Mouse (Mus musculus) cerebellum, adult 8-10 months (tissue): ENCODE measurements at regions not wholly inside any gene's neighbourhood (a gene's known extent, or its start where the extent isn't known, plus 50 kb on each side); places are given as distances from the start of the nearest gene placed in this dataset.

Source experiments
- DNase-seq: peaks from one replicate; pipeline ENCODE4 v3.0.0; 2022

DNA sequence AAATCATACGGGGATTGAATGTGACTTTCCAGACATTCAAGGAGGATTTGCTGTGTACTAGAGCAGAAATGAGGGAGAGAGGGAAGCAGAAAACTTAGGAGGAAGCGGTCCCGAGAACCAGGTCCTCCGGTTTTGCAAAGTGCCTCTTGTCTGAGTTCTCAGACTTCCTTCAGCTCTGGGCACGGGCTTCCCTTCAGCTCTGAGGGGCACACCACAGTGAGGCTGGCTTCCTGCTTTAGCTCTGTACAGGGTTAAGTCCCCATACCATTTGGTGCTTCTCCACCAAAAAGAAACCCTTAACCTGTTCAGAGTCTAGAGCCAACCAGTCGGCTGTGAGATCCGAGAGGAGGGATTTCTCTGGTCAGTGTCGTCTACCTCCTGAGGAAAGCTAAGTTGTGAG is 167.8 kb upstream of the Sh3bp4 start:
- no peak for DNase-seq

DNA sequence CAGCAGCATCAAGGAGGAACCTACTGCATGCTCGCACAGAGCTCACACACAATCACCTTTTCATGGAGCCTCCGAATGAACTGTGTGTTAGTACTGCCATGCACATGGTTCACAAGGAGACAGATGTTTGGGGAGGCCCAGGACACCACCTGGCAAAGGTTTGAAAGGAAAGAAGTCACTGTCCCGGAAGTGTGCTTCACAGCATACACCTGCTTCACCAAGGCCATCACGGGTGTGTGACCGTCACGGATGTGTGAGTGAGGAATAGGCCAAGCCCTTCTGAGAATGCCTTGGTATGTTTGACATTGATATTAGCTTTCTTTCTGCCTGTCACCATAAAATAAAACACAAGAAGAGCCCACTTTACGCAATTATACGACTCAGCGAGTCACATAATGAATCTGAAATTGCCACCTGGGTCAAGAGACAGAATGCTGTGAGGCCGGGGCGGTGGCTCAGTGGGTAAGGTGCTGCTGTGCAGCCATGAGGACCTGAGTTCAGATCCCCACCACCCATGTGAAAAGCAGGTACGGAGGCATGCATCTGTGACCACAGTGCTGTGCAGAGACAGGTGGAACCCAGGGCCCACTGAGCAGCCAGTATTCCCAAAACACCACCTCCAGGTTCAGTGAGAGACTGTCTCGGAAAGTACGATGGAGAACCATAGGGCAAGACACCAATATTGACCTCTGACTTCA is 162.3 kb upstream of the Sh3bp4 start:
- no peak for DNase-seq

DNA sequence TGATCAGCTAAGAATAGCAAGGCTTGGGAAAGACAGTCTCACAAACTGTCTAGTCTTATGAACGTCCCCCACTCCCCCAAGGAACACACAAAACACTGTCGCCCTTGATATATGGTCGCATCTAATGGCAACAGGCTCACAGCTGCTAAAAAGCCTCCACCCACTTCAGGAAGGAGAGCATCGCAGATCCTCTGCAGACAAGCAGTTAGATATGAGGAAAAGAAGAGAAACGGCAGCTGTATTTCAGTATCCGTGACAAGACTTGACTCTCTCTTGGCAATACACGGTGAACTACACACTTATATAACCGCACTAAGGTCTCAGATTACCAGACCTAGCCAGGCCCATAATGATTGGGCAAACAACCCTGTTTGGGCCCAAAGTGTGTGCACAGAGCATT is 161.5 kb upstream of the Sh3bp4 start:
- no peak for DNase-seq

DNA sequence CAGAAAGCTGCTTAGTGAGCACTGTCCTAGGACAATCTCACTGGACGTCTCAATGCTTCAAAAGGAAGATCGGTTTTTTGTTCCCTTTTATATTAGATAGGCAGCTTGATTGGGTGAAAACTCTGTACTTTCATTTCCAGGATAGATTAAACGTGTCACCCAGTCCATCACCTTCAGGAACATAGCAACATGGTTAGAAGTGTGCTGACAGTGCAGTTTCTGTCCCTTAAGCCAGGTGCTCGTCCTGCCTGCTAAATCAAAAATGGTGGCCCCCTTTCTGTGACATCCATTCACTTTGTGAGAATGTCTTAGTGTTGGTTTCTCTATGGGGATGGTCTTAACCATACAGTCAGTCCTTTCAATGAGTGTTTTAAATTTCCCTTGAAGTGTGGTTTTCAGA is 160.9 kb upstream of the Sh3bp4 start:
- DNase-seq, result no peak

DNA sequence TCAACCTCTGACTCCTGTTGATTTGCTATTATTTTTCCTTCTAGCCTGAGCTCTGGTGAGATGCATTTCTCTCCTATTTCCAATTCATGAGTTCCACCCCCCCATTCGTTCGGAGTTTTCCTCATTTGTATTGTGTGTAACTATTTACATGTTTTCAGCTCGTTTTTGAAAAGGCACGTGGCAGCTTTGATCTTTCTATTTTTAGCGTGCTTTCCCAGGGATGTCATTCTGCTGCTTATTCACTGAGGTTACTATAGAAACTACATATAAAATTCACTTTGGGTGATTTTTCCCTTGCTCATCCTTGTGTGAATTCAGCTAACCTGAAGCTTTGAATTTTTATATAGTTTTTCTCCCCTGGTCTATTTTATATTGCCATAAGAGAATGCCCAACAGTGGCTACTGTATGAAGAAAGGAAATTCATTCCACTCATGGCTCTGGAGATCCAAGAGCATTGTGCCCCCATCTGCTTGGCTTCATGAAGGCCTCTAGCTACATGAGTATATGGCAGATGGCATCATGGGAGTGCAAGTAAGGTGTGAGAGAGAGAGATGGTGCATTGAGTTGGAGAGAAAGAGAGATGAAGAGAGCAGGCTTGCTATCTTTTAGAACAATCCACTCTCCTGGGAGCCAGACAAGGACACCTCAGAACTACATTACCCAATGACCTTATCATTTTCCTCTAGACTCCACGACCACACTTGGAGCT is 160.2 kb upstream of the Sh3bp4 start:
- DNase-seq, result no peak

DNA sequence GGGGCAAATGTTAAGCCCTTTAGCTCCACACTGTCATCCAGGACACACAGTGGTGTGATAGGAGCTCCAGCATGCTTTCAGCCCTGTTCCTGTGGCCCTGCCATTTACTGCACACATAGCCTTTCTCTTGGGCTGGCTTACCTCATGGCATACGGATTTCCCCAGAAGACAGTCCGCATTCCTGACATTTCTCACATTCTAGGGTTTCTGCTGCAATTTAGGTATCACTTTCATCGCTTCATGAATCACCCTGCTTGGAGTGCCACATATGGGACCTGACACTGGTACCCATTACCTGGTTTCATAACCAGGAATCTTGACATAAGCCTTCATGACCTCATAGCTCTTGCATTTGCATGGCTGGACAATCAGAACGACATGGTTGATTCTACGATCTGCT is 158.5 kb upstream of the Sh3bp4 start:
- DNase-seq, result no peak

DNA sequence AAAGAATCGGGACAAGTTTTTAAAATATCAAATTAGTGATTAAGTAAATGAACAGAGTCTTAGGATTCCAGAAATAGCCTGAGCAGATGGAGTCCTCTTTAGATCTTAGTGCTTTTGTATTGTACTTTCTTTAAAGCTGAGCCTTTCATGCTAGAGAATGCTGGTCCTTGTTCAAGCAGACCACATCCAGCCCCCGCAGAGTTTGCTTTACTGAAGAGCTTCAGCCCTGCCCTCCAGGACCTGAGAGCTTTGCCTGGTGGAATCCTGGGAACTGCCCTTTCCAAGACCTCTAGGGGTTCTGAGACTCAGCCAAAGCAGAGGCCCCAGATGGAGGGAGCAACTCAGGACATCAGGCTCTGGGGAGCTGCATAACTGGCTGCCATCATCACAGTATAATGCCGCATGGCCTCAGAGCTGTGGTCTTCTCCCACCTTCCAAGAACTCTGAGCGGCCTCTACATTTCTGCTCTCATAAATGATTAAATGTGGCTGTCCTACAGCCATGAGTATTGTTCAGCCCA is 153.6 kb upstream of the Sh3bp4 start:
- DNase-seq, result no peak

DNA sequence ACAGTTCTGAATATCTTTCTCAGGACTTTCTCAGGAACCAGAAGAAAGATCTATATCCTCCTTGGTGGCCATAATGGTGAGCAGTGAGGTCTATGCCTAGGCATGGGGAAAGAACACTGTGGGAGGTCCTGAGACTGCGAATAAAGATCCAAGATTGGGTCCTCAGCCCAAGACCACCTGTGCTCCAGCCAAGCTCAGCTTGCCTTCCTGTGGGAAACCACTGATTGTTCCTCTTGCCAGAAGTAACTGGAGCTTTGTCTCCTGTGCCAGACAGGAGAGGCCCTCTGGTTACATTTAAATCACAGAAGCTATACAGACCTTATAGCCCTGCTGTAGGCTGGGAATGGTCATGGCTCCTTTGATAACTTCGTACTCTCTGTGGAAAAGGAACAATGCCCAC is 148.8 kb upstream of the Sh3bp4 start:
- DNase-seq, result no peak

DNA sequence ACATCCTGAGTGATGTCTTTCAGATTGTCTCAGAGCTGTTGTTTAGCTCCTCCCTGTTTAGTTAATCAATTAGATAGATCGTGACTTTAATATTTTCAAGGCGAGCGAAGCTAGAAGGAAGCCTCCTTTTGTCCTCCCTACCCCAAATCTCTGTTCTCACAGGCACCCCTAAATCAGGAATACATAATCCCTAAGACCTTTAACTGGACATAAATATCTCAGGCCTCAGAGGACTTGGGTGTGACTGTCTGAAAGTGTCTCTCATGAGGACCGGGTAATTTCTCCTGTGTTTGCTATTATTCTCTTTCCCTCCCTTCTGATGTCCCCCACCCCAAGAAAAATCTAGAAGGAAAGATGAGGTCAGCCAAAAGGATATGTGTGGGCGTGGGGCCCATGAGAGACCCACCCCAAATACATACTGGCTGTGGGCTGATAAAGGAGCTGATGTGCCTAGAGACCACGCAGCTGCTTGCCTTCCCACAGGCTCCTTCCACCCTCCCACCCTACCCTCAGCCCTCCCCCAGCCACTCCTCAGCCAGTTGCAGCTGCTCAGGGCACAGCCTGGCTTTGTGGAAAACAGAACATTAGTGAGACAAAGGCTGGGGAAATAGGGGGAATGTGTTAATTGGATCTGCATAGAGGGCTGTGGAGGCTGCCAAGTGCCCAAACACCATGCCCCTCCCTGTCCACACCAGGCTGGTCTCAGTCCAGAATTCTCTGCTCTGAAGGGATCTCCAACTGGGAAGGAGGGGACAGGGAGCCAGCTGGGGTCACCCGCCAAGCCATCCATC is 146.2 kb upstream of the Sh3bp4 start:
- DNase-seq, result no peak

DNA sequence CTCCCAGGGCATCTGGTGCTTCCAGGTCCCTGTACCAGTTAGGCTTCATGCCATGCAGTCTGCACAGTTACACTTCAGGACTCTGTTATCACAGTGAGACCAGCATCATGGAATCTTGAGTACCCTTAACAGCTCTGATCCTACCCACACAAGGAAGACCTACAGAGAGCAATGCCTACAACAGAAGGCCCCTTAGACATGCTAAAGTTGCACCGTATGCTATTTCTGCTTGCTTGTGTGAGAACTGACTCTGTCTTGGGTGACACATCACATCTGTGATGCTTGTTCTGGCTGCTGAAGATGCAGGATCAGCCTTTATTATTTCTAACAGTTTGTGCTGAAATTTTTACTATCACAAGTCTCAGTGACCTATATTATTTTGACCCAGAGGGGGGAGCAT is 135.0 kb upstream of the Sh3bp4 start:
- no peak for DNase-seq

DNA sequence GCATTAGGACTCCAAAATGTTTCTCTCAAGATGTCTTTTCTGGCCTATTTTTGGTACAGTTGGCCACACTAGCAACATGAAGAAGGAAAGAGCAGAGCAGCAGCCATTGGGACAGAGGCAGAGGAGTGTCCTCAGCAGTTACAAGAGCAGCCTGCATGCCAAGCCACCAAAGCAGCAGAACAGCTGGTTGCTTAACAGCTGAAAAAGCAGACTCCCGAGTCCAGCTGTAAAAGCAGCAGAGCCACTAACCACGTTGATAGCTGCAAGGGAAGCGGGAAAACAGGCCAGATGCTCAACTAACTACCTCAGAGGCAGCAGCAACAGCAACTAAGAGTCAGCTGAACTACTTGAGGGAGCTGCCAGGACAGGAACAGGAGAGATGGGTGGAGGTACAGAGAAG is 134.4 kb upstream of the Sh3bp4 start:
- no peak for DNase-seq

DNA sequence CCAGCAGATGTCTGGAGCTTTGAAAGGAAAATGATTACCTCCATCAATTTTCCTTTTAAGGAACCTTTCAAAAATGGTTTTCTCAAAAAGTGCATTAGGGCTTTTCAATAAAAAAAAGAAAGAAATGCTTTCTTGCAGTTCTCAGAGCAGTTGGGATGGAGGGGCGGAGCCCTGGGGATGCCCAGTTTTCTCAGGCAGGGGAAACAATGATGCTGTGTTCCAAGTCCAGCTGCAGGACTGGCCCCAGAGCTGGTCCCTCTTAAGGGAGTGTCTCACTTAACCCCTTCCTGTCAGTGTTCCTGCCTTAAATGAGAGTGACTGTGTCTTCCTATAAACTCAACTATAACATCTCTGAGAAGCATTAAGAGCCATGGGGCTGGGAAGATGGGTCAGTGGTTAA is 132.9 kb upstream of the Sh3bp4 start:
- no peak for DNase-seq

DNA sequence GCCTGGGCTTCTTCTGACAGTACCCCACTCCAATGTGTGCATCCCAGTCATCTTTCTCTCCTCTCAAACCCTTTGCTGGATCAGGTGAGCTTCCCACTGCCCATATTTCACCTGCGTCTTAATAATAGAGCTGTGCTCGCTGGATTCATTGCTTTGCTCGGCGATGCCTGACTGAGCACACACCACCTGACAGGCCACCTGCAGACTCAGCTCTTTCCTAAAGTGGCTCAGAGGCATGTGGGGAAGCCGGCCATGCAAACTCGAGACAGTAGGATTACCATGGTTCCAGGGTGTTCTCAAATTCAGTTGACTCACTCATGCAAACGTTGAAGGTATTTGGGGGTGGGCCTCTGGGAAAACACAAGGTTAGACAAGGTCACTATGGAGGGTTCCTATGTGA is 131.8 kb upstream of the Sh3bp4 start:
- DNase-seq, result no peak

DNA sequence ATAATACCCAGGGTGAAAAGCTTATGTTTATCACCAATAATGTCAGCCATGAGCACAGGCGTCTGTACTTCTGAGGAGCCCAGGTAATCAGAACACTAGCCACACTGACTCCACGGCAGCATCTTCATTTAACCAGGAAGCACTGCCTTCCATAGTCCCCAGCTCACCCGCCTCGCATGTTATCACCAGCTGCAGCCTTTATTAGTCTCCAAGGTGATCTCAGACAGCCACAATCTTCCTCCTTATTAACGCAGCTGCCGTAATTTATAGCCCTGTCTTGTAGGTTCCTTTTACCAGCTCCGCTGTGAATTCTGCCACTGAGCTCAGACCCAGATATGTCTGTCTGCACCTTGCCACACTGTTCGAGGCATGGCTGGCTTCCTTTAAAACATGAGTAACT is 127.2 kb upstream of the Sh3bp4 start:
- no peak for DNase-seq

DNA sequence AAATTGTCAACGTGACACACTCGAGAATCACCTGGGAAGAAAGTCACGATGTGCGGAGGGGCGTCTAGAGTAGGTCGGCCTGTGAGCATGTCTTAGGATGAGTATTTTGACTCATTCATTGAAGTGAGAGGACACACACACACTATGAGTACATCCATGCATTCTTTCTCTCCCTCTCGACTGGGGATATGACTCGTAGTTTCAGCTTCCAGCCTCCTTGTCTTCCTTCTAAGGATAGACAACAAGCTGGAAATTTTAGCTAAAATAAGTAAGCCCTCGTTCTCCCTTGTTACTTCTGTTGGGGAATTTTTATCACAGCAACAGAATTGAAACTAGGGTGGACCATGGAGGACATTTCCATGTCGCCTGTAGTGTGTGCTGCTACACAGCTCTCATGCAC is 124.3 kb upstream of the Sh3bp4 start:
- DNase-seq, result no peak

DNA sequence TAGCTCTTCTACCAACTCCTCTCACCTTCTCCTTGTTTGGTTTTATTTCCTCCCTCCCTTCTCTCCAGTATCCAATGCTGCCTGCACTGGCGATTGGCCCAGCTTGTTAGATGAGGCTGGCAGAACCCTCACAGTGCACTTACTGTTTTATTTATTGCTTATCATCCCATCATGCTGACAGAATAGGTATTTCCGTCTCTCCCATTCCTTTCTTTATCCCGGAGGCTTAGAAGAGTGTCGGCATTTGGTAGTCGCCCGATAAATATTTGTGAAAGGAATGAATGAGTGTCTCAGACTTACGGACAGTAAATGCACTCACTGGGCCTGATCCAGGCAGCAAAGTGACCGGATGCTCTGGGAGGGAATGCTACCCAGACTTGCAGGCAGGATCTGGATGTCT is 123.8 kb upstream of the Sh3bp4 start:
- DNase-seq, result no peak

DNA sequence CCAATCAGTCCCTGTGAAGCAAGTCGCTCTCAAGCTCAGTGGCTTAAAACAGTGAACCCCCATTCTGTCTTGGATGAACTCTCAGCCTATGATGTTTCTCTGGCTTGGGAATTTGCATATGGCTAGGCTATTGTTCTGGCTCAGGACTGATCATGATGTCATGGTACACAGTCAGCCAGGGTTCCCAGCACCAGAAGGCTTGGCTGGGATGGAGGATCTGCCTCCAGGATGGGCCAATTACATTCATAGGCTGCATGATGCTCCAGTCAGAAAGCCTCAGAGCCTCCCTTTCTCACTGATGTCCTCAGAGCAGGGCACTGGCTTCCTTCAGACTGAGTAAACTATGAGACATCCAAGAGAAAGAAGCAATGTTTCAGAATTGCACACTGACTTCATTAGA is 120.3 kb upstream of the Sh3bp4 start:
- no peak for DNase-seq

DNA sequence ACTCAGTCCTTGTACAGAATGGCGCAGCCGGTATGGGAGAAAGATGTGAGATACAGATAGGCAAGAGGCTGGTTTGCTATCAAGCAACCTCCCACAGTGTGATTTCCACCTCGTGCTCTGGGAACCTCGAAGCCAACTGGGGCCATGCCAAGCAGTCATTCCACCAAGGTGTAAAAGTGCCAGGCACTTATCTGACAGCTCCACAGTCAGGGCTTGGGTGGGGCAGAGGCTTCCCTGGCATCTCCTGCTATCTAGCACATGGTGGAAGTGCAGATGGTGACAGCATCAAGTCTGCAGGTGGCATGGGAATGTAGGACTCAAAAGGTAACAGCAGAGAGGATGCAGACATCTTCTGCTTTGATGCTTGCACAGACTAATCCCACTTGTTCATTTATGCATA is 116.7 kb upstream of the Sh3bp4 start:
- DNase-seq, result peak; percentile 36

DNA sequence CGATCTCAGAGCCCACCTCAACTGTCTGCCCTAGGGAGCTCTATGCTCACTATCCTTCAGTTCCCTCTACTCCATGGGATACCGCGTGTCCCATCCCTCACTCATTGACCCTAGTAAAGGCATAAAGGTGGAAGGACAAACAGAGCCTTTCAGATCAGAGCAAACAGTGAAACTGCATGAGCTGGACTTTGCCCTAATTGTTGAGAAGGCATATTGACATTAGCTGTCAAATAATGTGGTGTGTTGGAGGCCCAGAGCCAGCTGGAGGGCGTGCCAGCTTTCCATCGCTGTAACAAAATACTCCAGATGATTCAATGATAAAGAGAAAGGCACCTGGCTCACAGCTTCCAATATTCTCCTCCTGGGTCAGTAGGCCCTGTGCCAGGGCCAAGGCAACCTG is 115.4 kb upstream of the Sh3bp4 start:
- no peak for DNase-seq

DNA sequence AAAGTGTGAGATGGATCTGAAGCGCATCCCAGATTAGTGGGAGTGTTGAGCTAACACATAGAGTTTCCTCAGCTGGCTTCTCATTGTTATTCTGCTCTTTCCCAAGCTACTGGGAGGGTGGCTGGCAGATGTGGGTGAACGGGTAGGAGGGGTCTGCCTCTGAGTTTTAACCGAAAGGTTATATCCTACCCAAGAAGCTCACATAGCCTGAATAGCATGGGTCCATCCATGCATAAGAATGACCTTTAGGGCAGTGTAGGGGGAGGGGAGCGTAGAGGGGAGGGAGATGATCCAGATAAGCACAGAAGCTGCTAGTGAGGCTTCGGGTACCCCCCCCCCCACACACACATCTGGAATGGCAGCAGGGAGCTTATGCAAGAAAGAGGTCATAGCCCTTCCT is 113.2 kb upstream of the Sh3bp4 start:
- DNase-seq, result no peak

DNA sequence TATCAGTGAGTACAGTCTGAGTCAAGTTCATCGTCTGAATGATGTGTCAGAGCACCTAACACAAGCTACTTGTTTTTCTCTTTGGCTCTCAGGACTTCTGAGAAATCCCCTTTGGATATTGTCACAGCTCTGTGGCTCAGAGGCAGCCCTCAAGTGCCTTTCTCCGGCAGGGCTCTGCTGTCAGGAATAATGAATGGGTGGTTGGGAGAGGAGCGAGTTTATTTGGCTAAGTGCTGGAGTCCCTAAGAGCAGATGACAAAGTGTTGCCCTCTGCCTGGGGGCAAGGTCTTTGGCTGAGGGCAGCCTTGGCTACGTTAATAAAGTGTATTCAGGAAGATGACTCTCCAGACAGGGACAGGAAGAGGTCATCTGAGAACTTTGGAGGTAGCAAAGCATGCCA is 110.5 kb upstream of the Sh3bp4 start:
- no peak for DNase-seq

DNA sequence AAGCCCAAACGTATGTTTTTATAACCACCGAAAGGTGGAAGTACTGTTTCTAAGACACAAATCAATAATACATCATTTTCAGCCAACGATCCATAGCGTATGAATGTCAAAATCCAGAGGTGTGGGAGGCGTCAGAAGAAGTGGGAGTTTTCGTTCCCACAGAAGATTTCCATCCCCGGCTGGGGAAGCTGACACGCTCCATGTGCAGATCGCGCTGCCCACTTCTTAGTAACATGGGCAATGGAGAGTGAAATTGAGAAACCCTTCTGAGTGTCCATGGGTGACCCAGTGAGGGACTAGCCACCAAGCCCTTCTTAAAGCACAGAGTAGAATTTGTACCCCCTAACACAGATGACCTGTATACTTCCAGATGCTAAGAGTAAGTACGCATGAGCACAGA is 110.1 kb upstream of the Sh3bp4 start:
- DNase-seq, result no peak

DNA sequence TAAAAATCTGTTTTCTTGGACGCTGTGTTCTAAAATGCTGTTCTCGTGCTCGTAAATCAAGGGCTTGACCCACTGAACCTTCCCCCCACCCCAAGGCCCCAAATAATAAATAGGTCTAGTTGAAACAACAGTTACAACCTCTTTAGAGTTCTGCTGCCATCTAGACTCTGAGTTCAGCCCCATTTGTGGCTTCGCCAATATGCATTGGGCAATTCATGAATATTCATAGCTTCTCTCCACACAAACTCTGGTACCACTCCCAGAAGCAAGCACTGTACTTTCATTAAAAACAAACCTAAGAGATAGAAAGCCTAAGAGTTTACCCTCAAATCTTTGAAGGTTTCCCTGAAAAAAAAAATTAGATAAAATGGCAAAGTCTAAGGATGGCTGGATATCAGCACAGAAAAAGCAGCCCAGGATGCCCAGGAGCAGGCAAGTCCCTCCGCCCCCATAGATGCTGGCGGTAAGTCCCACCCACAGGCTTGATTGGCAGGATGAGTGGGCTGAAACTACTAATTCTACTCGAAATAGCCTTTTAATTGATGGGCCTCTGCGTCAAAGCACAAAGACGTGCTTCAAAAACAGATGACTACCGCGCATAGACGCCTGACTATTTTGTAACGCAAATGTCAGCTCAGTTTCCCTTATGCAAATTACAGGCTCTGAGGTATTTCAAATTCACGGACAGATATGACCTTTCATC is 106.0 kb upstream of the Sh3bp4 start:
- DNase-seq, result no peak
